Mouse (Mus musculus) brain, embryonic 14.5 days (tissue): Measurements from ENCODE around the gene Cmip.

Experiments
- CTCF ChIP-seq: fragments of 200-500 bp; IDR thresholded peaks from 2 replicates; pipeline ENCODE4 v1.5.1; 2012; ENCODE audit warnings: inconsistent platforms, mild to moderate bottlenecking, moderate library complexity, borderline replicate concordance; ENCODE audit not compliant: insufficient read depth, insufficient read length; ENCODE audit errors: extremely low read depth
- POLR2A ChIP-seq: fragments of 200-500 bp; IDR thresholded peaks from 2 replicates; pipeline ENCODE4 v1.6.1; 2012; ENCODE audit warnings: mild to moderate bottlenecking, inconsistent platforms, borderline replicate concordance; ENCODE audit not compliant: poor library complexity, insufficient read depth, insufficient read length, severe bottlenecking; ENCODE audit errors: extremely low read depth

- TF ChIP-seq CTCF = no peak
- TF ChIP-seq POLR2A = no peak
Measured at GRCm38 (mm10) chr8:117401880-117402279, 145.0 kb downstream of the Cmip start.
